Mouse (Mus musculus): ENCODE measurements around the gene Pgap3.

Gene Pgap3

DNA sequence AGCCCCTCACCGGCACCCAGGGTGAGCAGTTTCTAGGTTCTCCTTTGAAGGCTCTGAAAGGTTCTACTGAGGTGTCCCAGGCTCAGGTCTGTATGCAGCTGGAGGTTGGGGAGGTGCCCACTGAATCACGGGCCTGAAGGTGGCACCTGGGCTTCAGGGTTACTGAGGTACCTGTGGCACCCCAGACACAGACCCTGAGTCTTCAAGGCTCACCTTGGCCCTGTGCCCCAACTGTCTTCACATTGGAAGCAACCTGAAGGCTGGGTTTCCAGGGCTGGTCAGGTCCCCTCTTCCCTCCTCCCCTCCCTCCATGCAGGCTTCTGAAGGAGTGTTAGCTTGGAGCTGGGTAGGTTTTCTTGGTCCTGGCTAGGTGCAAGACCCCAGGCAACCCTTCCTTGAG is 18.6 kb downstream of the Pgap3 start:
- in situ Hi-C loops (cut with MboI): no loop called here

GRCm38 (mm10) chr11:98380106-98380505 is 20.2 kb downstream of the Pgap3 start:
- in situ Hi-C loops (cut with MboI): no loop called here

DNA sequence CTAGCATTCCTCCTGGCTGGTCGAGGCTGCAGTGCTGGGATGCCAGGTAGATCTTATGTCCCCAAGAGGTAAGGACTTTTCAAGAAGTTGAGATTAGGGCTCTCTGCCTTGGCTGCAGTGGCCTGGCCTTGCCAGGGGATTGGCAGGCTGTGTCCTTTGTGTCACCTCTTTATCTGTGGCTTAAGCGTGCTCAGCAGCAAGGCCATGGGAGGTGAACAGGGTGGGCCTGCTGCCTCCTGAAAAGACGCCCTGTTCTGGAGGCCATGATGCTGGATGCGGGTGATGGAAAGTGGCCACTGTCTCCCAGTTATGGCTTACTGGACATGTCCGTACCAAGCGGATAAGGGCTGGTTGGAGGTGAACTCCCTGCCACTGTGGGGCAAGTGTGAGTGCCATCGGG is 20.9 kb downstream of the Pgap3 start:
- in situ Hi-C loops (cut with MboI): no loop called here

DNA sequence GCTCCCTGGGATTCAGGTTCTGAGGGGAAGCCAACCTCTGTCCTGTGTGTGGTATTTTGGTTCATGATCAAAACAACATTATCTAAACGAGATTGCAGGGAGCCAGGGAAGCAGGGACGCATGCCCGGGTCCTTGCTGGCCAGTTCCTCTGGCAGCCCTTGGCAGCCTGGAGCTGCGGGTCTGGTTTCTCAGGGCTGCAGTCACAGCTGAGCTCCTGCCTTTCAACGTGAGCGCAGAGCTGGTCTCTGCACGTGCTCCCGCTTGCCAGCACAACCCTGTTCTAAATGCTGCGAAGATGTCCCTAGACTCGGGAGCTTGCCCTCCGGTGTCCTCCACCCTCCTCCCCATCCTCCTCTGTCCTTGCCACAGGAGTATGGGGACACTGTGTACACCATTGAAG is 22.5 kb downstream of the Pgap3 start:
- in situ Hi-C loops (cut with MboI): no loop called here

DNA sequence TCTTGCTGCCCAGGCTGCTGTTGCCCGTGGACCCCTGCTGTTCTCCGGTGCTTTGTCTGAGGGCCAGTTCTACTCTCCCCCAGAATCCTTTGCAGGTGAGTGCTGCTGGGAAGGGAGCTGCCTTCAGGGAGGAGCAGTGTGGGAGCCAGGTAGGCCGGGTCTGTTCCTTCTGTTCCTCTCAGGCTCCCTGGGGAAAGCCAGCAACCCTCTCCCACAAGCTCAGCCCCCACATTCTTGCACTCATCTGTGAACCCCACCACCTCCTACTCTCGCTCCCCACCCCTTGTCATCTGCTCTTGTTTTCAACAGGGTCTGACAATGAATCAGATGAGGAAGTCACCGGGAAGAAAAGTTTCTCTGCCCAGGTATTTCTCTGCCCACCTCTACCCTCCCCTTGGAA is 23.5 kb downstream of the Pgap3 start:
- in situ Hi-C loops (cut with MboI): no loop called here

GRCm38 (mm10) chr11:98374266-98374665 is 26.0 kb downstream of the Pgap3 start:
- in situ Hi-C loops (cut with MboI): no loop called here

DNA sequence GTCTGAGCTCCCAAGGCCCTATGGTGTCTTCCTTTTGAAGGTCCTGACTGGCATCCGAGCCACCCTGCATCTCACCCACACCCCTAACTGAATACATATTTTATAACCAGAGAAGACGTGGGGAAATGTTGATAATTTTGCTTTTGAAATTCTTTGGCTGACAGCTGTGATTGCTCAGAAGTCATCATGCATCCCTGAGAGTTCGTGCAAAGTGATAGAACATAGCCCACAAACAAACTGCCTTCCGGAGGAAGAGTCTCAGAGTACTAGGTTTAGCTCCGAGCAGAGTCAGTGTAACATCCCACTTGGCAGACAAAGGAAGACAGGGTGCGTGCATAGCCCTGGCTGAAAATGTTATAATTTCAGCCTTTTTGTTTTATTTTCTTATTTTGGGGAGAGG is 27.0 kb downstream of the Pgap3 start:
- in situ Hi-C loops (cut with MboI): no loop called here

- in situ Hi-C loops (cut with MboI): no loop called here
Measured at GRCm38 (mm10) chr11:98372406-98372805, 27.9 kb downstream of the Pgap3 start.

GRCm38 (mm10) chr11:98371556-98372240 is 28.6 kb downstream of the Pgap3 start:
- in situ Hi-C loops (cut with MboI): no loop called here

DNA sequence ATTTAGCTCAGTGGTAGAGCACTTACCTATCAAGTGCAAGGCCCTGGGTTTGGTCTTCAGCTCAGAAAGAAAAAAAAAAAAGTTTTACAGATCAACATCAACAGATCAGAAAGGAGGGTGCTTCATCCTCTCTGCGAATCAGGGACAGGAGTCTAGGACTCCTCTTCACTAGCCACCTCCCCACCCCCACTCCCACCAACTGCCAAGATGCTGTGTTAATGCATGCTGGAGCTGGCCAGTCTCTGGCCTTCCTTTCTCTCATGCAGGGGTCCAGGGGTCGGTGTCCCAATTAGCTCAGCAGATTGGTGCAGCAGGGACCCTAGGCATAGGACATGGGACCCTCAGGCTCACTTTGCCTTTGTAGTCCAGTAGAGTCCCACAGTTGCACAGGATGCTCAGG is 29.7 kb downstream of the Pgap3 start:
- in situ Hi-C loops (cut with MboI): no loop called here

GRCm38 (mm10) chr11:98369337-98369736 is 31.0 kb downstream of the Pgap3 start:
- in situ Hi-C loops (cut with MboI): no loop called here

GRCm38 (mm10) chr11:98367863-98368186 is 32.5 kb downstream of the Pgap3 start:
- in situ Hi-C loops (cut with MboI): no loop called here

DNA sequence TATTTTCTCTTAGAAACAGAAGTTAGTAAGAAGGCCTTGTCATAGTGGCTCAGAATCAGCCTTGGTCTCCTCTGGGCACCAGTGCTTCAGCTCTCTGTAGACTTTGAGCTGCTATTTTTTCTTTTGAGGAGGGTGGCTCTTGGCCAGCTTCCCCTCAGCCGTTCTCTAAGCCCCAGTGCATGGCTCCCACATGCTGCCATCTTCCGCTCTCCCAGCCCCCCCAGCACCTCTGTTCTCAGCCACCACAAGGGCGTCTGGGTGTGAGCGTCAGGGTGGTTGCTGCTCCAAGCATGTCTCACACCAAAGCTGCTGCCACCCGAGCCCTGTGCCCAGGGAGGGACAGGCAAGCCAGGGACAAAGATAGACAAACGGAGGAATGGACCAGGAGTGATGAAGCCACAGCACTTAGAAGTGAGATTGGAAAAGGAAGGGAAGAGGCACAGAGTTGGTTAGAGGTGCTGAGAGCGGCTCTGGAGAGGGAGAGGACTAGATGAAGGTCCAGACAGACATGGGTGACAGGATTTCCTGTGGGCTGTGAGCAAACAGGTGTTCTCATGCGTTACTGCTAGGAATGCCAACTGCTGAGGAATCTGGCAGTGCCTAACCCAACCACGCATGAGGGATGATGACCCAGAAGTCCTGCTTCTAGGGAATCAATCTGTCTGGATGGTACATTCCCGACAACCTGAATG is 33.0 kb downstream of the Pgap3 start:
- in situ Hi-C loops (cut with MboI): no loop called here

DNA sequence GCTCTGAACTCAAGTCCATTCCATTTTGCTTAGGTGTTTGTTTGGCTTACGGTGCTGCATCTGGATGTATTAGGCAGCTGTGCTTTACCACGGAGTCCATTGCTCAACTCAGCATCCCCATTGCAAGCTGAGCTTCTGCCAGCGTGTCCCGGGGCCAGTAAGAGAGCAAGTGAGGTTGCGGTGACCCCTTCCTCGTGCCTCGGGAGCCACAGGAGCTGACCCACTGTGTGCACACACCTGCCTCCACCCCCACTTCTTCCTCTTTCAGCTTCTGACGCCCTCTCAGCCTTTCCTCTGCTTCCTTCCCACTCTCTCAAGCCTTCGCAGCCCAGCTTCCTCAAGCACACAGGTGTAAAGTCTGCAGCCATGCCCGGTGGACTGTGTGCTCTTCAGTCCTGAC is 34.0 kb downstream of the Pgap3 start:
- in situ Hi-C loops (cut with MboI): no loop called here

DNA sequence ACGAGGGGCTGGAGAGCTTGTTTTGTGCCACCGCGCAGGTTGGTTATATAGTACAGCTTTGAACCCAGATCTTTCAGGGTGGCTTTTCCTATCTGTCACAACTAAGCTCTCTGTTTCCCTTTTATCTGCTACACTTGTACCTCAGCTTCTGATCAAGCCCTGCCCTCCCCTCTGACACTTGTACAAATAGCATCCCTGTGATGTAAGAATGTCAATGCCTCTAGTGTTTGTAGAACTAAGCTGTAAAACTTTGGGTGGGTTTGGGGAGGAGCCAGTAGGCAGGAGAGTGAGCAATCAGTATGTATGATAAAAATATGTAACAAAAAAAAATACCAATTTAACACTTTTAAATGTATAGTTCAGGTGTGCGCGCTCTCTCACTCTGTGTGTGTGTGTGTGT is 35.9 kb downstream of the Pgap3 start:
- in situ Hi-C loops (cut with MboI): no loop called here

GRCm38 (mm10) chr11:98363817-98364216 is 36.5 kb downstream of the Pgap3 start:
- in situ Hi-C loops (cut with MboI): no loop called here

DNA sequence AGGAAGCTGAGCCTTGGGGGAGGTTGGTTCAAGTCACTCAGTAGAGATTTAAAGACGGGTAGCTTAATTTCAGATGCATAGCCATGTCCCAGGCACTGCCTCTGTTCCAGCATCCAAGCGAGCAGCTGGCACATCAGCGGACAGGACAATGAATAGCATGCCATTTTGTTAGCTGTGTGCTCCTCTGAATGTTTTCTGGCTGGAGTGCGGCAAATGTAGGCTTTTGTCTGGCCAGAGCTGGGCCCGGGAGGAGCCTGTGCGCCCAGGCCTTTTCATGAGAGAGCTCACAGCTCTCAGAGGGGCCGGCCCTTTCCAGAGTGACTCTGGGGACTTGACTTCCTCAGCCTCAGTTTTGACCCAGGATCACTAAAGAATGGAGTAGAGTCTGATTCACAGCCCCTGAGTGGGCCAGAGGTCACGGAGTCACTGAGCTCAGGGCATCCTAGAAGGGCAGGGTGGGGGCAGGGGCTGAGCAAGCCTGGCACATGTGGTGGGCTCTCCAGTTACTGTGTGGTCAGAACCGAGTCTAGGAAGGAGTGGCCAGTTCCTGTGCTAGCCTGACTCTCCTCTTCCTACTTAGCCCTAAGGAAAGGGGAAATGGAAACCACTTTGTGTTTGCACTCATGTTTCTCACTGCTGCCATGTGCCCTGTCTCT is 39.3 kb downstream of the Pgap3 start:
- in situ Hi-C loops (cut with MboI): no loop called here

DNA sequence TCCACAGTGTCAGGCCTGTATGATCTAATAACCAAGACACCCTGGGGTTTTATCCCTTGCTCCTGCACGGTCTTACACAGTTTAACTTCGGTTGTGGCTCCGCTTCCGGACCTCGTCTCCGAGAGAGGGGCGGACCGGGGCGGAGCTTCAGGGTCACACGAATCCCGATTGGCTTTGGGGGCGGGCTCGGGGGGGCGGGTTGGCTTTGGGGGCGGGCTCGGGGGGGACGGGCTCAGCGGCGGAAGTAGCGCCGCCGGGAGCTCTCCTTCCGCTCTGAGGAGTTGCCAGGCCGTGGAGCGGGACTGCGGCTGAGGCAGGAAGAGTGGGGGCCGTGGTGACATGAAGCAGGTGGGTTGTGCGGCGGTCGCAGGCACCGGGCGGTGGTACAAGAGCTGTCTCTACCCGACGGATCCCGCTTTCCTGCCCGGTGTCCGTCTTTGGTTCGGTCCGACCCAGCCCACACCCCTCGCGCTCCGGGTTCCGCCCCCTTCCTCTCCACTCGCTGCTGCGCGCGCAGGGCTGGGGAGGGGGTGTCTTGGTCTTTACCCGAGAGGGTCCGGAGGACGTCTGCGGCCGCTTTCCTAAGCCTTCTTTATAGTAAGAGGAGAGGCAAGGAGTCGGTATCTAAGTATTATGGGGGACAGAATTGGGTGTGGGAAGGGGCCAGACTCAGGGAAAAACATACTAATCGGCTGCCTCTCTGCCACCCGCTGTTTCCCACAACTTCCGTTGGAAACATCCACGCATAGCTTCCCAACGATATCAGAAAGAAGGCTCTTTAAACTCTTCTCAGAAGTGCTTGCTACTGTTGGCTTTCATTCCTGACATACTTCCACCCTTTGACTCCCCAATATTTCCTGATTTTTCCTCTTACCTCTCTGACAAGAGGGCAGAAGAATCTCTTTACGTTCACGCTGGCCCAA is 41.9 kb downstream of the Pgap3 start, which contains the start of gene Stard3:
Gene Stard3, plus strand, starts transcription at position 208 of the 923 bp plus-strand sequence.
- in situ Hi-C loops (cut with MboI): no loop called here

DNA sequence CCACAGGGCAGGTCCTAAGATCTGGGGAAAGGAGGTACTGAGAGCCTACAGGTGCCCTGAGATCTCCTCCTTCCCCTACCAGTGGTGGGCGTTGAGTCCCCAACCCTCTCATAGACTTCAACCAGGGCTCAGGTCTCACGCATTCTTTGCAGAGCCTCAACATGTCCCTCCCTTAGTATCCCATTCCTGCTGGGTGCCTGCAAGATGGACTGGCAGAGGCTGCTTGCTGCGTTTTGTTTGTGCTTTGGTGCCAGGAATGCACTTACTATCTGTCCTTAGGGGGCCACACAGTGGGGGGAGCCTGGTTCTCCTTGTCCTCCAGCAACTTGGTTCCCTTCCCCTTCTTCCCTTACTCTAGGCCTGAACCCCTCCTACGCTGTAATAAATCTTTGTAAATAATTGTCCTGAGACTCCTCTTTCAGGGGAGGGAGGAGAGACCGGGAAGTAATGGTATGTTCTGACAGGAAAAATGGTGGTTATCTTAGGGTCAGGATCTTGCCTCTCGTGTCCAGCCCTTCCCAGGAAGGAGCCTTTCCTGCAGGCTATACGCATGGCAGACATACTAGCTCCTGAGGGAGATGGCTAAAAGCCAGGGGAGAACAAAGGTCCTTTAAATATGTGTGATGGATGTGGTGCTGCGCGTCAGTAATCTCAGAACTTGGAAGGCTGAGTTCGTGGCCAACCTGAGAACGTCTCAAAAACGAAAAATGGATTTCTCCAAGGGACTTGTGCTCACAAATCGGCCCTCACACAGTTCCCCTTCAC is 42.7 kb downstream of the Pgap3 start:
- in situ Hi-C loops (cut with MboI): no loop called here

- in situ Hi-C loops (cut with MboI): no loop called here
Measured at GRCm38 (mm10) chr11:98356625-98357394, 43.5 kb downstream of the Pgap3 start.

Measured in mature B cell (primary cell).